Mouse (Mus musculus): Measurements from ENCODE around the gene Nos3.

Nos3 gene

DNA sequence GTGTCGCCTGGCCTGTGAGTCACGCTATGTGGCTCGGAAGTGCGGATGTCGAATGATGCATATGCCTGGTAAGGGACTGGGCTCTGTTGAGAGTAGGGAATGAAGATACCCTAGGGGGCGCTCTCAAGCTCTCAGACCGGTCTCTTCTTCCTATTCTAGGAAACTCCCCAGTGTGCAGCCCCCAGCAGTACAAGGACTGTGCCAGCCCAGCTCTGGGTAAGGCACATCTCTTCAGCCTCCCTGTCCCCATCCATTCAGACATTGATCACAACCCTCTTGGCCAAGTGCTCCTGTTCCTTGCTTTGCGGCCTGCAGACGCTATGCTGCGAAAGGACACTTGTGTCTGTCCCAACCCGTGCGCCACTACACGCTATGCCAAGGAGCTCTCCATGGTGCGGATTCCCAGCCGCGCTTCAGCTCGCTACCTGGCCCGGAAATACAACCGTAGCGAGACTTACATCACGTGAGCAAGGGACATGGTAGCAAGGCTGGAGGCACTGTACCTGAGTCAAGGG lies 51.7 kb downstream of the Nos3 start:
- ChIA-PET CTCF (interaction anchor here (0.5 to 5.0 kb wide), 87 partner anchors 8 to 595 kb away, joined by 3 to 76 read pairs (median 5); partner anchors contain the start of genes Abcb8 (in 4 of the 4), Tmub1 (in 4 of the 4), Atg9b (in 3 of the 4) and Fastk (in 3 of the 4)), POLR2A (interaction anchor here (0.5 to 4.0 kb wide), 47 partner anchors 8 to 356 kb away, joined by 3 to 27 read pairs (median 4); partner anchors contain the start of genes Tmub1 (in 4 of the 4), Abcb8 (in 2 of the 4), Atg9b (in 2 of the 4) and Fastk (in 2 of the 4))

DNA sequence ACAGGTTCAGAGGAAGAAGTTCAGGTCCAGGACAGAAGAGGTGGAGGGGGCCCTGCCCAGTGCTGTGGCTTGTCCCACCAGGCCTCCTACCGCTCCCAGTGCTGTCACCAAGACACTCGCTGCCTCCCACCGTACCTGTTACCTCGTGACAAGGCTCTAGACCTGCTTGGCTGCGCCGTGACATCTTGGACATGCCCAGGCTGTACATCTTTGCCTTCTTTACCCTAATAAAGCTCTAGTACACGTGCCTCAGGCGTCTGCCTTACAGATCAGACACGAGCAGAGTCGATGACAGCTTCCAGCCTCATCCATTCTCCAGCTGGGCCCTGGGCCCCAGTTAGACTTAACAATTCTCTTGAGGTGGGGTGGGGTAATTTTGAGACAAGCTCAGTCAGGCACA lies 53.0 kb downstream of the Nos3 start:
- POLR2A ChIA-PET = interaction anchor here in 2 of 4 experiments (1.2 to 4.0 kb wide), 8 partner anchors 11 to 34 kb away, joined by 4 to 27 read pairs (median 12); partner anchors contain the start of genes Abcb8 (in 2 of the 2) and Fastk (in 1 of the 2)
- CTCF ChIA-PET = interaction anchor here in 2 of 4 experiments (1.2 to 5.0 kb wide), 8 partner anchors 10 to 183 kb away, joined by 3 to 76 read pairs (median 12); partner anchors contain the start of genes Abcb8 (in 1 of the 2) and Atg9b (in 1 of the 2)

GRCm38 (mm10) chr5:24420381-24420780 lies 55.8 kb downstream of the Nos3 start:
- ChIA-PET POLR2A (interaction anchor here in 2 of 4 experiments (0.8 to 2.0 kb wide), 3 partner anchors 14 to 25 kb away, joined by 3 to 7 read pairs (median 4); partner anchors contain the start of gene Fastk (in 2 of the 2)), CTCF (interaction anchor here in 2 of 4 experiments (0.6 to 1.2 kb wide), 2 partner anchors 85 to 216 kb away, joined by 4 read pairs; no protein-coding TSS in a partner anchor)

- POLR2A ChIA-PET = interaction anchor here in 3 of 4 experiments (0.5 to 4.2 kb wide), 35 partner anchors 10 to 328 kb away, joined by 3 to 25 read pairs (median 4); partner anchors contain the start of genes Asic3 (in 2 of the 3), Fastk (in 2 of the 3), Tmub1 (in 2 of the 3) and Abcb8 (in 1 of the 3)
- CTCF ChIA-PET = interaction anchor here in 3 of 4 experiments (0.7 to 1.5 kb wide), 9 partner anchors 12 to 174 kb away, joined by 3 to 14 read pairs (median 4); partner anchors contain the start of gene Abcb8 (in 2 of the 3)
Observed at GRCm38 (mm10) chr5:24423129-24424003, 58.8 kb downstream of the Nos3 start, which contains the start of the genes Cdk5 and Slc4a2. TSS of gene Cdk5 (minus strand) at chr5:24423530. TSS of gene Slc4a2 (plus strand) at chr5:24423837.

GRCm38 (mm10) chr5:24424004-24424781 lies 59.6 kb downstream of the Nos3 start:
- ChIA-PET CTCF (interaction anchor here in 3 of 4 experiments (0.6 to 3.1 kb wide), 16 partner anchors 8 to 173 kb away, joined by 3 to 34 read pairs (median 5); partner anchors contain the start of genes Abcb8 (in 3 of the 3) and Fastk (in 1 of the 3)), POLR2A (interaction anchor here (0.5 to 4.2 kb wide), 43 partner anchors 8 to 327 kb away, joined by 3 to 25 read pairs (median 4); partner anchors contain the start of genes Tmub1 (in 3 of the 4), Asic3 (in 2 of the 4), Fastk (in 2 of the 4) and Abcb8 (in 1 of the 4))

- CTCF ChIA-PET = interaction anchor here (0.6 to 3.1 kb wide), 27 partner anchors 9 to 373 kb away, joined by 3 to 34 read pairs (median 6); partner anchors contain the start of genes Abcb8 (in 2 of the 4) and Fastk (in 2 of the 4)
- POLR2A ChIA-PET = interaction anchor here (0.6 to 4.5 kb wide), 35 partner anchors 8 to 489 kb away, joined by 3 to 34 read pairs (median 4); partner anchors contain the start of genes Fastk (in 3 of the 4), Tmub1 (in 3 of the 4), Agap3 (in 2 of the 4) and Abcb8 (in 1 of the 4)
Observed at GRCm38 (mm10) chr5:24424861-24425411, 60.3 kb downstream of the Nos3 start.

GRCm38 (mm10) chr5:24425421-24426036 lies 60.9 kb downstream of the Nos3 start:
- CTCF ChIA-PET = interaction anchor here (0.6 to 3.1 kb wide), 29 partner anchors 9 to 374 kb away, joined by 3 to 34 read pairs (median 6); partner anchors contain the start of genes Abcb8 (in 2 of the 4), Fastk (in 2 of the 4) and Asic3 (in 1 of the 4)
- POLR2A ChIA-PET = interaction anchor here (0.7 to 4.5 kb wide), 32 partner anchors 9 to 488 kb away, joined by 3 to 34 read pairs (median 5); partner anchors contain the start of genes Fastk (in 3 of the 4), Tmub1 (in 3 of the 4), Agap3 (in 2 of the 4) and Abcb8 (in 1 of the 4)

- CTCF ChIA-PET = interaction anchor here (0.6 to 3.1 kb wide), 27 partner anchors 9 to 670 kb away, joined by 3 to 34 read pairs (median 6); partner anchors contain the start of genes Abcb8 (in 2 of the 4), Fastk (in 2 of the 4) and Asic3 (in 1 of the 4)
- POLR2A ChIA-PET = interaction anchor here (0.6 to 4.5 kb wide), 24 partner anchors 9 to 488 kb away, joined by 3 to 34 read pairs (median 7); partner anchors contain the start of genes Fastk (in 3 of the 4), Tmub1 (in 2 of the 4), Abcb8 (in 1 of the 4) and Abcf2 (in 1 of the 4)
Observed at GRCm38 (mm10) chr5:24426037-24426432, 61.4 kb downstream of the Nos3 start.

GRCm38 (mm10) chr5:24426556-24427284 lies 62.1 kb downstream of the Nos3 start:
- POLR2A ChIA-PET = interaction anchor here in 3 of 4 experiments (0.6 to 4.5 kb wide), 10 partner anchors 8 to 259 kb away, joined by 3 to 34 read pairs (median 12); partner anchors contain the start of genes Fastk (in 2 of the 3), Abcb8 (in 1 of the 3), Asic3 (in 1 of the 3) and Tmub1 (in 1 of the 3)
- CTCF ChIA-PET = interaction anchor here (0.6 to 3.1 kb wide), 17 partner anchors 10 to 671 kb away, joined by 3 to 34 read pairs (median 5); partner anchors contain the start of genes Fastk (in 2 of the 4) and Abcb8 (in 1 of the 4)

DNA sequence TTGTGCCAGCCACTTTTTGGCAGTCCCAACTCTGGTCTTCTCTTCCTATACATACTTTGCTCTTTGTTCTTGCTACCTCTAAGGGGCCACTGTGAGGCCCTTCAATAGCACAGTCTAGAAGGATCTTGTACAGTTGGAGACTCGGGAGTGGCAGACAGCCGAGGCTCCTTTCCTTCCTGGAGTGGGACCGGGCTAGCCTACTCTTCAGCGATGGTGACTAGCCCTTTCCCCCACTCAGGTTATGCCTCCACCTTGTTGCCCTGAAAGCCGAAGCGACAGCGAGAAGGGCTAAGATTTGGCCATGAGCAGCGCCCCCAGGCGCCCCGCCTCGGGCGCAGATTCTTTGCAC lies 62.6 kb downstream of the Nos3 start:
- CTCF ChIA-PET = interaction anchor here (0.6 to 3.1 kb wide), 14 partner anchors 11 to 454 kb away, joined by 3 to 34 read pairs (median 4); partner anchors contain the start of genes Abcb8 (in 1 of the 4) and Fastk (in 1 of the 4)
- POLR2A ChIA-PET = interaction anchor here (0.7 to 4.5 kb wide), 12 partner anchors 8 to 33 kb away, joined by 3 to 34 read pairs (median 11); partner anchors contain the start of genes Fastk (in 2 of the 4), Abcb8 (in 1 of the 4), Asic3 (in 1 of the 4) and Tmub1 (in 1 of the 4)

GRCm38 (mm10) chr5:24427981-24428402 lies 63.4 kb downstream of the Nos3 start:
- CTCF ChIA-PET = interaction anchor here (0.6 to 1.9 kb wide), 10 partner anchors 11 to 67 kb away, joined by 3 to 6 read pairs (median 4); partner anchors contain the start of genes Abcb8 (in 1 of the 4) and Fastk (in 1 of the 4)
- POLR2A ChIA-PET = interaction anchor here in 3 of 4 experiments (0.6 to 4.5 kb wide), 16 partner anchors 10 to 1100 kb away, joined by 3 to 34 read pairs (median 4); partner anchors contain the start of genes Fastk (in 2 of the 3), Abcb8 (in 1 of the 3) and Agap3 (in 1 of the 3)

DNA sequence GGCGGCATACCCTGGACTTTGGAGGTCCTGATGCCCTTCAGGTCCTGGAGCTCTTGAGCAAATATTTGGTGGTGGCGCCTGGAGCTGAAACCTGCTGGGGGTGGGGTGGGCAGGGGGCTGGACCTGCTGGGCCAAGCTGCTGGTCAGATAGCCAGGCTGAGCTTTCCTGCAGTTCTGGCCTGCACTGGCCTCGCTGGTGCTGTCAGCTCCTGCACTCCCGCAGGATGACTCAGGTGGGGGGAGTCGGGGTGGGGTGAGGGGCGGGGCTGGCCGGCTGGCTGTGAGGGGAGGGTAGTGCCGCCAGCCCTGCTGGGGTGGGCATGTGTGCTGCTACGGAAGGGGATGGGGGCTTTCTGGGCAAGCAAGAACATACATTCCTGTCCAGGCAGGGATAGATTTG lies 64.0 kb downstream of the Nos3 start:
- ChIA-PET POLR2A (interaction anchor here in 3 of 4 experiments (0.6 to 4.5 kb wide), 15 partner anchors 11 to 73 kb away, joined by 3 to 34 read pairs (median 4); partner anchors contain the start of genes Fastk (in 2 of the 3), Abcb8 (in 1 of the 3) and Agap3 (in 1 of the 3)), CTCF (interaction anchor here (0.6 to 1.7 kb wide), 9 partner anchors 10 to 53 kb away, joined by 3 to 6 read pairs (median 4); partner anchors contain the start of gene Abcb8 (in 1 of the 4))

- ChIA-PET CTCF (interaction anchor here in 1 of 4 experiments (0.9 to 2.7 kb wide), 3 partner anchors 8 to 36 kb away, joined by 3 to 11 read pairs (median 8); no protein-coding TSS in a partner anchor), POLR2A (interaction anchor here in 3 of 4 experiments (0.9 to 5.0 kb wide), 10 partner anchors 8 to 18 kb away, joined by 3 to 45 read pairs (median 11); partner anchors contain the start of genes Fastk (in 2 of the 3) and Tmub1 (in 2 of the 3))
Observed at GRCm38 (mm10) chr5:24433993-24434392, 69.4 kb downstream of the Nos3 start.
